Mouse (Mus musculus): Measurements from ENCODE around the gene Prss53. TPM values are rescaled to one million over a fixed set of nuclear protein-coding genes. Genes with fewer than 3 reads are reported as not detected.

The Prss53 gene
- total and polyA plus RNA-seq, 2 experiments from 2014 or later: 0.55 to 0.77 TPM

- Histone ChIP-seq H3K9ac (replicated peaks; ENCODE audit: low read length, poor library complexity, severe bottlenecking) (no peak overlapping the region), H3K27ac (ENCODE audit: low read depth, low read length) (no peak overlapping the region), H3K36me3 (ENCODE audit: insufficient read depth, low read length) (no peaks in the 10 kb centered on the region), H3K4me3 (ENCODE audit: low read depth, low read length) (no peak overlapping the region), H3K27me3 (ENCODE audit: insufficient read depth, low read length) (peaks cover 11% of the 10 kb centered on the region; the same call in 1 of the 2 replicates), H3K4me2 (ENCODE audit: low read depth, low read length, poor library complexity, severe bottlenecking) (no peak overlapping the region), H3K9me3 (ENCODE audit: low read length) (no peaks in the 10 kb centered on the region), H3K4me1 (ENCODE audit: insufficient read depth, low read length) (peaks cover 5% of the 10 kb centered on the region; the same call in 1 of the 2 replicates)
- ATAC-seq (ENCODE audit: low FRiP score) (no peak), DNase-seq (ENCODE audit: low spot score) (no peak)
- no peak for TF ChIP-seq CTCF (IDR thresholded peaks at IDR 0.05)
- WGBS: 22% methylated on average over 13 of the region's 13 CpGs
These were observed 41.7 kb upstream of the Prss53 start for GRCm38 (mm10) chr7:127932273-127933031.

GRCm38 (mm10) chr7:127931351-127932135 is 40.8 kb upstream of the Prss53 start:
- ATAC-seq (ENCODE audit: low FRiP score) (no peak), DNase-seq (ENCODE audit: low spot score) (no peak)
- Histone ChIP-seq H3K27me3 (ENCODE audit: insufficient read depth, low read length) (peaks cover 11% of the 10 kb centered on the region; the same call in 1 of the 2 replicates), H3K27ac (ENCODE audit: low read depth, low read length) (no peak overlapping the region), H3K4me1 (ENCODE audit: insufficient read depth, low read length) (peaks cover 5% of the 10 kb centered on the region; the same call in 1 of the 2 replicates), H3K4me2 (ENCODE audit: low read depth, low read length, poor library complexity, severe bottlenecking) (no peak overlapping the region), H3K4me3 (ENCODE audit: low read depth, low read length) (no peak overlapping the region), H3K36me3 (ENCODE audit: insufficient read depth, low read length) (0 out of 2 replicates have a peak, but pooled peaks cover 5% of the 10 kb centered on the region), H3K9ac (replicated peaks; ENCODE audit: low read length, poor library complexity, severe bottlenecking) (0 out of 2 replicates have a peak overlapping the region, but pooled peaks have one; percentile 2), H3K9me3 (ENCODE audit: low read length) (no peaks in the 10 kb centered on the region)
- TF ChIP-seq CTCF (IDR thresholded peaks at IDR 0.05): no peak
- 36% methylated on average over 13 of the region's 13 CpGs for WGBS

- Histone ChIP-seq H3K4me3 (ENCODE audit: low read depth, low read length) (no peak overlapping the region), H3K9me3 (ENCODE audit: low read length) (no peaks in the 10 kb centered on the region), H3K4me1 (ENCODE audit: insufficient read depth, low read length) (no peaks in the 10 kb centered on the region), H3K4me2 (ENCODE audit: low read depth, low read length, poor library complexity, severe bottlenecking) (no peak overlapping the region), H3K9ac (replicated peaks; ENCODE audit: low read length, poor library complexity, severe bottlenecking) (no peak overlapping the region), H3K27ac (ENCODE audit: low read depth, low read length) (no peak overlapping the region), H3K36me3 (ENCODE audit: insufficient read depth, low read length) (peaks cover 8% of the 10 kb centered on the region; the same call in 1 of the 2 replicates), H3K27me3 (ENCODE audit: insufficient read depth, low read length) (peaks cover 11% of the 10 kb centered on the region; the same call in 1 of the 2 replicates)
- WGBS: 78% methylated on average over 5 of the region's 5 CpGs
- ATAC-seq (ENCODE audit: low FRiP score): no peak
- DNase-seq (ENCODE audit: low spot score): no peak
- TF ChIP-seq CTCF (IDR thresholded peaks at IDR 0.05): no peak
These were observed 39.9 kb upstream of the Prss53 start for GRCm38 (mm10) chr7:127930636-127931035.

- Histone ChIP-seq H3K9me3 (ENCODE audit: low read length) (no peaks in the 10 kb centered on the region), H3K27me3 (ENCODE audit: insufficient read depth, low read length) (peaks cover 11% of the 10 kb centered on the region; the same call in 1 of the 2 replicates), H3K27ac (ENCODE audit: low read depth, low read length) (no peak within 1 kb of the TSS), H3K36me3 (ENCODE audit: insufficient read depth, low read length) (peaks cover 13% of the 10 kb centered on the region; the same call in 1 of the 2 replicates), H3K9ac (replicated peaks; ENCODE audit: low read length, poor library complexity, severe bottlenecking) (no peak within 1 kb of the TSS; the same call in 1 of the 2 replicates), H3K4me1 (ENCODE audit: insufficient read depth, low read length) (no peaks in the 10 kb centered on the region), H3K4me2 (ENCODE audit: low read depth, low read length, poor library complexity, severe bottlenecking) (0 out of 2 replicates have a peak within 1 kb of the TSS, but pooled peaks have one; percentile 16), H3K4me3 (ENCODE audit: low read depth, low read length) (no peak within 1 kb of the TSS)
- WGBS: 23% methylated on average over 6 of the region's 6 CpGs
- ATAC-seq (ENCODE audit: low FRiP score) (no peak), DNase-seq (ENCODE audit: low spot score) (no peak)
- no peak for TF ChIP-seq CTCF (IDR thresholded peaks at IDR 0.05)
These were observed 39.2 kb upstream of the Prss53 start, which contains the start of gene Prss8 for GRCm38 (mm10) chr7:127929923-127930322. Gene Prss8 (minus strand): TSS chr7:127930104.

GRCm38 (mm10) chr7:127928596-127928995 is 37.8 kb upstream of the Prss53 start:
- DNase-seq (ENCODE audit: low spot score): peak; percentile 10
- TF ChIP-seq CTCF (IDR thresholded peaks at IDR 0.05): no peak
- WGBS: 63% methylated on average over 5 of the region's 5 CpGs

More at GRCm38 (mm10) chr7:127928596-127928995, 37.8 kb upstream of the Prss53 start:
- H3K4me3 ChIP-seq (ENCODE audit: low read depth, low read length): no peak overlapping the region
- no peaks in the 10 kb centered on the region for H3K4me1 ChIP-seq (ENCODE audit: insufficient read depth, low read length)
- H3K9me3 ChIP-seq (ENCODE audit: low read length): no peaks in the 10 kb centered on the region
- H3K27ac ChIP-seq (ENCODE audit: low read depth, low read length): no peak overlapping the region
- peaks cover 11% of the 10 kb centered on the region; the same call in 1 of the 2 replicates for H3K27me3 ChIP-seq (ENCODE audit: insufficient read depth, low read length)
- ATAC-seq (ENCODE audit: low FRiP score): no peak
- H3K4me2 ChIP-seq (ENCODE audit: low read depth, low read length, poor library complexity, severe bottlenecking): no peak overlapping the region
- peaks cover 23% of the 10 kb centered on the region for H3K36me3 ChIP-seq (ENCODE audit: insufficient read depth, low read length)
- H3K9ac ChIP-seq (replicated peaks; ENCODE audit: low read length, poor library complexity, severe bottlenecking): no peak overlapping the region

Measured in midbrain, postnatal 0 days (tissue).